Mouse (Mus musculus) kidney, postnatal 10 days (tissue): Measurements from ENCODE around the gene Myh10.
A peak's percentile ranks its signal among the peaks of the same experiment; 100 is the strongest.

Experiments used
- DNase-seq: peaks from one replicate; pipeline ENCODE4 v3.0.0; 2021; ENCODE audit warnings: mixed read lengths

Myh10 gene

DNA sequence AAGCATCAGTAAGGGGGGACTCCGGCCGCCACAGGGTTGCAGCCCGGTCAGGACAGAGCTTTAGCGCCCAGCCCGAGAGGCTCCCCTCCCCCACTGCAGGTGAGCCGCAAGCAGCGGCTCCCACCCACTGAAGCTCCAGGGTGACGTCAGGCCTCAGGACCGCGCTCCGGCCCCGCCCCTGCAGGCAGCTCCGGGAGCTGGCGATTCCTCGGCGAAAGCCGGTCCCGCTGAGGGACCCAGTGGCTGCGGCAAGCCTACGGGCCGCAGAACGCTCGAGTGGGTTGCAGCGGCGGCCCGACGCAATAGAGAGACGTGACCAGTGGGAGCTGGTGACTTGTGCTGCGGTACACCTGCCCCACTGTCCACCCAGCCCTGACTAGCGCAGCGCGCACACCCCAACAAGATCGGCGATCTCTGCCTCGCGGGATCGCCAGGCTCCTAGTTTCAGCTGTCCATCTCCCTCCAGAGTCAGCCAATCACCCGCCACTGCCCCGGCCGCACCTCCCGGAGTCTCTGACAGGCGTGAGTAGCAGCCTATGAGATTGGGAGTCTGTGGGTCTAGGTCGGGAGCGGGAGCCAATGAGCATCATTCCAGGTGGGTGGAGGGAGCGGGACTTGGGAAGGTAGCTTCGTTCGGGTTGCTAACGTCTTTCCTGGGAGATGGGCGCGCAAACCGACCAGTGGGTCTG lies at the start of gene Myh10:
TSS of gene Myh10 (plus strand) at position 239 of the 689 bp plus-strand sequence.
- DNase-seq, result peak; percentile 100

DNA sequence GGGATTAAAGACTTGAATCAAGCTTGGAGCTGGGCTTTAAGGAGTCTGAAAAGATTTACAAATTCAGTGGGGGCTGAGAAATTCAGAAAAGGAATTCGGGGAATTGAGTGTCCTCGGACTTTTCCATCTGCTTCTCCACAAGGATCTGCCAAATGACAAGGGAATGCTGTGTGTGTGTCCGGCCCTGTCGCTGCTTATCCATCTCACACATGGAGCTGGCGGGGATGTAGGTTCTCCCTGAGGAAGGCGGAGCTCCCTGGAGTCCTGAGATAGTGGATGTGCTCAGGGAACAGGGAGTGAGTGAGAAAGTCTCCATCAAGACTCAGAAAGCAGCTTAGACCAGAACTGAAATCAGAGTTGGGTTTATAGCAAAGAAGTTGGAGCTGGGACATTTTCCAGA lies 46.6 kb upstream of the Myh10 start:
- peak; percentile 52 for DNase-seq

DNA sequence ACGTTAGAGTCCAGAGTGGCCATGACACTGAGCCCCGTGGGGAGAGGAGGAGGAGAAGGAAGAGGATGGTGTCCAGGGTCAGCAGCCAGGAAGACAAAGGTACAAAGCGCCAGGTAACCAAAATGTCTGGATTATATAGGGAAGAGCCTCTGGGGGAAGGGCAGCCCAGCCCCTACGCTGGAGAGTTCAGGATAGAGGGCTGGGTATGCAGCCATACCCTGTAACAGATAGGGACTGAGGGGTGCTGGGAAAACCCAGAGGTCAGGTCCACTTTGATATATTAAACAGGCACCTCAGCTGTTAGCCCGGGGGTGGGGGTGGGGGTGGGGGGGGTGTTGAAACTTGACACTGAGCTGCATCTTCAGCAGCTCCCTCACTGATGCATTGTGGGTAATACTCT lies 43.6 kb upstream of the Myh10 start:
- no peak for DNase-seq

DNA sequence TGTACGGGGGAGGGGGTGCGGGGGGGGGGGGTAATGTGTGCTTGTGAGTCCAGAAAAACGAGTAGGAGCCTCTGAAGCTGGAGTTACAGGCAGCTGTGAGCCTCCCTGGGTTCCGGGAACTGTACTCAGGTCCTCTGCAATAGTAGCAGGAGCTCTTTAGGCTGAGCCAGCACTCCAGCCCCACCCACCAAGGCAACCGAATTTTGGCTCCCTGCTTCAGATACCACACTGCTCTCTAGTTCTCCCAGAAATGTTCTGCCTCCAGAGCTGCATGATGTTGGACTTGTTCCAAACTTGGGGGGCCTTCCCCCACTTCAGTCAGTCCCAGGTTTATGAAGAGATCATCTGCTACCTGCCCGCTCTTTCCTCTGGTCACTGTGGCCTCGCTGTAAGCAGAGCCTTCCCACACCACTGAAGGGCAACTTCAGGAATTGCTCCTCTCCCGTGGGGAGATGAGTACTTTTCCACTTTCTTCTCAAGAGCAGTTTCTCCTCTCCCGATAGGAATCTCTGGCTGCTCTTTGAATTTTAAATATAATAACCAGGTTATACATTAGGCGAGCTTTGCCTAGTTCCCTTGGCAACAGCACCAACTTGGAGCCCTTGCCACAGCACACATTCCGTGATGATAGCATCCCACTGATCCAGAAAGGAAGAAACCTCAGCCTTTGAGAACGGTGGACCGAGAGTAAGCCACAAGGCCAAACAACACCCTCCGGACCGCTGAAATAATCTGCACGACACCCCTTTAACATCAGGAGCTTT lies 42.8 kb upstream of the Myh10 start:
- no peak for DNase-seq

DNA sequence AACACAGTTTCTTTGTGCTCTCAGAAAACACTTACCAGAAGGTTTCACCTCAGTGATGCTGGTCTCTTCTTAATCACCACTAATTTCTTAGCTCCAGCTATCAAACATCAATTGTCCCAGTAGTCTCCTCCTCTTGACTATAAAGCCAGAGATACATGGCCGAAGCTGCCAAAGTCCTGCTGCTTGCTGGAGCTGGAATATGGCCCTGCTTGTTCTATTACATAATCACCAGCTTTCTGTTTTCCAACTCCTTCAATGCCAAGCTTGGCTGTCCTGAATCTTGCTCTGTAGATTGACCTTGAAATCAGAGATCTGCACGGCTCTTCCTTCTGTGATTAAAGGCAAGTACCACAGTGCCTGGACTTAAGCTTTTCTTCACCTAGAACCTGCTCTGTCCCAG lies 39.8 kb upstream of the Myh10 start:
- no peak for DNase-seq

DNA sequence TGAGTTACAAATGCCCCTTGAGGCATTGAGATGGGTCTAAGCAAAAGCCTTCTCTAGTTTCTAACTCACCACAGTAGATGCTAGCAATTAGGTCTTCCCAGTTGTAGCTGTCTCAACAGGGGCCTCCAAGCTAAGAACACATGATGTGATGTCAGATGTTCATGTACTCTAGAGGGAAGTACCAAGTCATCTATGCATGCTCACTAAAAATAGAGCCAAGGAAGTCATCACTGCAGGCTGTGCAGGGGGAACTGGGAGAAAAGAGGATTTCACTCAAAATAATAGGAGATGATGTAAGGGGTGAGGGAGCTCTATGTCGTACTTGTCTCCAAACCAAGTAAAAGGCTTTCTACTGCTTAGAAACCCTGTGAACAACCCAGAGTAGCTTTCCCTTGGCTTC lies 35.8 kb upstream of the Myh10 start:
- DNase-seq, result no peak

DNA sequence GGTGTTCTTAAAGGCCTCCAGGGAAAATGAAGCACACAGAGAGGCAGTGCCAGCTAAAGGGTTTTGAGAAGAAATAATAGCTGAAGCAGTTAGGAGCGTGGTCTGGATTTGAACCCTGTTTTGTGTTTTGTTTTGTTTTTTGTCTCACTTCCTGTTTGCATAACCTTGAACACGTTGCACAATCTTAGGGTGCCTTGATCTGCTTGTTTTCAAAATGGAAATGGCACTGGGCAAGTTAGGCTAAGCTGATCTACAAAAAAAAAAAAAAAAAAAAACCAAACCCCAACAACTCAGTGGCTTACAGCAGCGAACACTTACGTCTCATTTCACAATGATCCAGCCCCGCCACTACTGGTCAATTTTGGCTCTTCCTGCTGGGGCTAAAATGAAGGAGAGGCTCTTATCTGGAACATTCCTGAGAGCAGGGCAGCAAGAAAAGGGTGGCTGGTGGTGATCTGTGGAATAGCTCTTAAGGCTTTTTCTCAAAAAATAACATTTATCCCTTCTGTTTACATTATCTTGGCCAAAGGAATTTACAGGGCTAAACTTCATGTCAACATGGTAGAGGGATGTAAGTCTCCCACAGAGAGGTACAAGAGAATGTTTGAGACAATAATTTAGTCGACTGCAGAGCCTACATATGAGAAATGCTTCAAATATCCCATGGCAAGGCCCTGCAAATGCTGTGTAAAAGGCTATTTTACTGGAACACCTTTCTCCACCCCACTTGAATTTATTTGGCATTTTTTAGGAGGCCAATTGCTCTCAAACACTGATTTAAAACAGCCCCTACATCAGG lies 34.3 kb upstream of the Myh10 start:
- DNase-seq, result no peak

DNA sequence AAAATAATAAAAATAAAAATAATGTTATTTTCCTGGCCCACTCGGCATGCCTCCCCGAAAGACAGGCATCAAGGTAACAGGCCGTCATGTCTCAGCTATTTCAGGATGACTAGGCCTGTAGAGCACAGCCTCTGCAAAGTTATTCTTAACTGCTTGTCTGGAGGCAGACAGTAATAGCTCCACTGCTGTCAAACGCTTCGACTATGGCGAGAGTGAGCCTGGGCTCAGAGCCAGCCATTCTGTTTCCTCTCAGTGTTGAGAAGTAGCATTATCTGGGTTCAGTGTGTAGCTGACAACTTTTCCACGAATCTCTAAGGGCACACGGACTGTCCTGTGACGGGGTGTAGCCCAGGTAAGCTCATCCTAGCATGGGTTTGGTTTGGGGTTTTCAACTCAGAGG lies 33.5 kb upstream of the Myh10 start:
- DNase-seq, result peak; percentile 84

DNA sequence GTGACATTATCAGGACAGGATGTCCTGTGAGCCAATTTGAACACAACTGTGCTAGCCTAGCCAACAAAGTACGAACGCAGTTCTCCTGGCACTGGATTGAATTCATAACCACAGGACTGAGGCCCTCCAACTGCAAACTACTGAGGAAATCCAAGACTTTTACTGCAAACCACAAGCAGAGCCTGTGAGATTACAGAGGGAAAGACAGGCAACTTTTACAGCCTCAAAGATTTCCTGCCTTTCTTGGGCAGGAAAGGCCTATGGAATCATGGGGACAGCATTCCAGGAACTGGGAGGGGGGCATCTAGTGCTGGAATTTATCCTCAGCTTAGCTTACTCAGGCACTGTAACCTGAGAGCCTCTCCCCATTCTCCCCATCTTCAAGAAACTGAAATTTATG lies 26.0 kb upstream of the Myh10 start:
- DNase-seq, result no peak

DNA sequence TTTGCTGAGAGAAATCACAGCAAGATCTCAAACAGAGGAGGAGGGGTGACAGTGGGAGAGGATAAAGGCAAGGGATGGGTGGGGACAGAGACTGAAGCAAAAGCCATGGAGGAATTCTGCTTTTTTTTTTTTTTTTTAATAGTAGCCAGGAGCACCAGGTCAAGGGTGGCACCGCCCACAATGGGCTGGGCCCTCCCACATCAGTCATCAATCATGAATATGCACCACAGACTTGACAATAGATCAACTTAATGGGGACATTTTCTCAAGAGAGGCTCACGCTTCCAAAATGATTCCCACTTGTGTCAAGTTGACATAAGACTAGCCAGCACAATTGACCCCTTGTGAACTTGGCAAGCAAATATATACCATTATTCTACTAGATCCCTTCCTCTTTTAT lies 25.1 kb upstream of the Myh10 start:
- DNase-seq, result no peak

DNA sequence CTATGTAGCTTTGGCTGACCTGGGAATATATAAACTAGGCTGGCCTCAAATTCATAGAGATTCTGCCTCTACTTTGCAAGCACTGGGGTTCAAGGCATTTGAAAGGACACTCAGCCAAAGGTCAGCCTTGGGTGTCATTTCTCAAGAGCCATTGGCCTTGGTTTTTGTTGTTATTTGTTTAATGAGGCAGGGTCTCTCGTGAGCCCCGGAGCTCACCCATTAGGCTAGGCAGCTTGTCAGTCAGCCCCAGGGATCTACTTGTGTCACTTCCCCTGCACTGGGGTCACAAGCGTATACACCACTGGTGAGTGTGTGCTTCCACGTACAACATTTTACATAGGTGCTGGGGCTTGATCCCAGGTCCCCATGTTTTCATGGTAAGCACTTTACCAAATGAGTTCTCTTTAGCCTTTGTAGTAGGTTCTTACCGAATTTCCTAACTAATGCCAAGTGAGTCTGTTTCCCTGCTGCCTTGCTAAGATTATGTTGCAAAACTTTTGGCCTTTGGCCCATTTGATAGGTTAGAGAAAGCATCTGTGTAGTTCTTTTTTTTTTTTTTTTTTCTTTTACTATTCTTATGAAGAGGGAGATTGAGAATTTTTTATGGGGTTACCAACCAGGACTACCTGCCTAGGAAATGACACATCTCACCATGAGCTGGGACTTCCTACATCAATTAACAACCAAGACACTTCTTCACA lies 18.9 kb upstream of the Myh10 start:
- DNase-seq, result no peak

DNA sequence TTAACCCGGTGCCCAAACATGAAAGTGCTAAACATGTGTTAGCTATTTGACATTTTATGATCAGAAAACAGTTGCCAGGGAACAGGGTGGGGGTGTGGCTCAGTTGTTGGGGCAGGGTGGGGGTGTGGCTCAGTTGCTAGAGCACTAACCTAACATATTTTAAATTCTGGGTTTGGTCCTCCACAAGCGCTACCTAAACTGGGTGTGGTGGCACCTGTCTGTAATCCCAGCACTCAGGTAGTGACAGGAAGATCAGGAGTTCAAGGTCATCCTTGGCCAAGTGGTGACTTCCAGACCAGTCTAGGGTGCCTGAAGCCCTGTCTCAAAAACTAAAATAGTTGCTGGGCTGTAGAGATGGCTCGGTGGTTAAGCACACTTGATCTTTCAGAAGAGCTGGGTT lies 17.3 kb upstream of the Myh10 start:
- no peak for DNase-seq

DNA sequence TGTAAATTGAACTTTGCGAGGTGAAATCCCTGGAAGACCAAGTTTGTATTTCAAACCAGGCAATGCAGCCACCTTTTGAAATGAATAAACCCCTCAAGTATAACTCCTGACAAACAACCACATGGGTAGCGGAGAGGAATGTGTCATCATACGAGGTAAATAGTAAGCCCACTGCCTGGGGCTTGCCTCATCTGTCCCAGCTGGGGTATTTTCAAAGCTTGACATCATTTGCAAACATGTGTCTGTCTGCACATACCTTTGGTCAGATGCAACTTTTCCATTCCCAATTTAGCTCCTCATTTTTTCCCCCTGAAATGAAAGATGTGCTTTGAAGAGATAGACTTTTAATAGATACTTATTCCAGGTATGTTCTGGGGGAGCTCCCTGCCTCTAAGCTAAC lies 16.7 kb upstream of the Myh10 start:
- no peak for DNase-seq

DNA sequence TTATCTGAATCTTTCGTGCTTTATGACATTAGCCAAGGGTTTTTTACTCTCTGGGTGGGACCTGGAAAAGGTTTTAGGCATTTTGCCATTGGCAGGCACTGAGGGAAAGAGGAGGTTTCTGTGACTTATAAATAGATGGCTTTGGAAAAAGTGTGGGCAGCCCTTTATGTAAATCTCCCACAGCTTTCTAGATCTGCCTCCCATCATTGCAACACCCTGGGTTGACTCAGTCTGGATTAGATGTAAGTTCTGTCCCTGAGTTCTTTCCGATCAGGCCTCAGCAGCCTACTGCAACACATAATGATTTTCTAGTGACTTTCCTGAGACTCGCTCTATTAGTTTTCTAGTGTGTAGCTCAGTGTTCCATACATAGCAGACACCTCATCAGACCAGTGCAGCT lies 16.1 kb upstream of the Myh10 start:
- no peak for DNase-seq

DNA sequence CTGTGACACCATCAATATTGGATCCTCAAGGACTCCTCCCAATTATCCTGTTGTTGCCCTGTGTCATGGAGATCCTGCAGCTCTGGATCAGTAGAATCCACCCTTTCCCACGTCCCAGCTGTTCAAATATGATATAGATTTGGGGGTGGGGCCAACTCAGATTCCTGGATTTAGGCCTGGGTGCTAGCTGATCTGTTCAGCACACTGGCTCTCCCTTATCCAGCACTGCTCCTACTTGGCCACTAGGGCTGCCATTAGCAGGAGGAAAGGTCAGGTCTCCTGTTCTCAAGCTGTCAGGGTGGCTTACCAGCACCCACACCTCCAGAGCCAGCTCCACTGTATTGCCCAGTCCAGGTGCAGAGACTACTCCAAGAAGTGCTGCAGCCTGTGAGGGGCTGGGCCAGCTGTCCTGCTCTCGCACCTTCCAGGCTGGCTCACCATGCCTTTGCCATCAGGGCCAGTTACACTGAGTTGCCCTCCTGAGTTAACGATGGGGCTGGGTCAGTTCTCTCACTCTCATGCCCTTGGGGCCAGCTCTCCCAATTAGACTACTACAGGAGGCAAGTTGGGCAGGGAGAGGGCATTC lies 10.0 kb upstream of the Myh10 start:
- no peak for DNase-seq

DNA sequence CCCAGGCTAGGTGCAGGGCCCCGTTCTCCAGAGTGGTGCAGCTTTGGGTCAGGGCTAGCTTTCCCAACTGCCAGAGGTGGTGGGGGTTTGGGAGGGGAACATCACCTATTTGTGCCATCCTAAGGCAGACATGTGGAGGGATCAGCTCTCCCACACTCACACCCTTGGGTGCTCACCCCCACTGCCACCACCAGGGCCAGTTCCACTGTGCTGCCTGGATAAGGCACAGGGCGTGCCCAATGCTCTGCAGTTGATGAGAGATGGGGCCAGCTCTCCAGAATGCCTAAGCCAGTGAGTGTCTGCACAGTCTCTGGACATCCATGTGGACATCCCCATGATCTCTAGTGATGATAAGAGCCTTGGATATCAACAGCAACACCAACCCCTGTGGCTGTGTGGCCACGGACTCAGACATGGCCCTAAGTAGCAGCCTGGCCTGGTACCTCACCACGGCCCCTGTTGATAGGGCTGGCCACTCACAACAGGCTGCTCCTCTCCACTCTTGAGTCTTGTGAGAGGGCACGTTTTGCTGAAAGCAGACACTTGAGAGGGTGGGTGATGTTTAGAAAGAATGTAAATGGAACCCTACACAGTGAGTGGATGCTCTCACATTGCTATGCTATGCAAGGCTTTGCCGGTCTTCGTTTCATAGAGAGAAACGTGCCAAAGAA lies 9.1 kb upstream of the Myh10 start:
- DNase-seq, result no peak

DNA sequence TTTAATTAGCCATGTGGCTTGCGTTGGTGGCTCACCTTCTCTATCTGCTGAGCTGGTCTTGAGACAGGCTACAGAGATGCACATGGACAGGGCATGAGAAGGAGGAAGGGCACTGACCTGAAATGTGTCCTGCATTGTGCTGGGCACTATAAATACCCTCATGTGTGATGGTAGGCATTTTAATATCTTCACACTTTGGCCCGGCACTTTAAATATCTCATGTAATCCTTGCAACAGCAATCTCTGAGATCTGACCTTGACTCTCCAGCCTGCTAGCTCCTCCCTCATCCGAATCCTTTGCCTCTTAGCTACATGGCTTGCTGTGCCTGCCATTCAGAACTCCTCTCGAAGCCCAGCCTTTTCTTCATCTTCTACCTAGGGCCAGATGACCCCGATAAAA lies 5.4 kb upstream of the Myh10 start:
- DNase-seq, result no peak

DNA sequence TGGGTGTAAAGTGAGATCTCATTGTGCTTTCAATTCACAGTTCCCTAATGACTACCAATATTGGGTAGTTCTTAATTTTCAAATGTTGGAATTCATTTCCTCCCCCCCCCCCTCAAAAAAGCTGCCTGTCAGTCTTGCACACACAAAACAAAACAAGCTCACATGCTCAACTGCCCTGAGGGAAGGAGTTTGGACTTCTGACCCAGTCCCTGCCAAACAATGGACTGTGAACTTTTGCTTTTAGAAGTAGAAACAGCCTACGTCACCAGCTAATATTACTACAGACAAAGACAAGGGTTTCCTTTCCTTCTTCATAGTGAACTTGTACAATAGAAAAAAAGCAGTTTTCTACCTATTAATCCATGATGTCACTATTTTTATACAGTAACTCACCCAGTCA lies 2.1 kb upstream of the Myh10 start:
- peak; percentile 30 for DNase-seq

DNA sequence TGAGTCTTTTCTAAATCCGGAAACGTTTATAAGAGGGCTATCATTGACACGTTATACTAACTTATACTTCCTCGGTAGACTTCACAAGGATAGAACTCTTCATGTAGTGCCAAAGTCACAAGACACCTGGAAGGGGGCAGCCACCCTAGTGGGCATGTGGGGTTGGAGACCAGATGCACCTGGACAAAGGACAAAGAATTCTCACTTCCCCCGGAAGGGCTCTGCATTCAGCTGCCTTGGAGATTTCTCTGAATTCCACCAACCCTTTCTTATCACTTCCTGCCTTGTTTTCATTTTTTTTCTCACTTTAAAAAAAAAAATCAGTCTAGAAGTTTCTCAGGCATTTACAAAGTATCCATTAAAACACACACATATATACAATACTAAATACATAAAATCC lies 894 bp upstream of the Myh10 start:
- DNase-seq, result peak; percentile 43

DNA sequence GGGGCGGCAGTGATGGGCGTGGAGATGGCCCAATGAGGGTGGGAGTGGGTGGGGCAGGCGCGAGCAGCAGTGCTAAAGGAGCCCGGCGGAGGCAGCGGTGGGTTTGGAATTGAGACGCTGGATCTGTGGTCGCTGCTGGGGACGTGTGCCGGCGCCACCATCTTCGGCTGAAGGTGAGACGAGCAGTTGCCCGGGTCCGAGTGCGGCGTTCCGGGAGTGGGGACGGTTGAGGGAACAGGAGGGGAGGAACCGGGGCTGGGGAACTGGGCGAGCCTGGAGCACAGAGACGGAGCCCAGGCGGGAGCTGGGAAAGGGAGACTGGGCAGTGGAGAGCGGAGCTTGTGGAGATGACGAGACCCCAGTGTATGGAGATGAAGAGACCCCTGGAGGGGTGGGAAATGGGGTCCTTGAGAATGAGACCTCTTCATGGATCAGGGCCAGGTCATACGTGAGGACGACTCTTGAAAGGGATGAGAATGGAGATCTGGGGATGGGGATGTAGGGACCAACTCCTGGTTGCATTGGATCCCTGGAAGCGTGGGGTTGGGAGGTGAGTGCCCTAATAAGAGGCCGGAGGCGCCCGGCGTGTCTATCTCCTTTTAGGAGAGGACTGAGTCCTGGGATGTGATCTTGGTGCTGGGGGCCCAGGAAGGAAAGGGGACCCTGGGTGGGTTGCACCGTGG lies 792 bp downstream of the Myh10 start:
- peak; percentile 50 for DNase-seq

DNA sequence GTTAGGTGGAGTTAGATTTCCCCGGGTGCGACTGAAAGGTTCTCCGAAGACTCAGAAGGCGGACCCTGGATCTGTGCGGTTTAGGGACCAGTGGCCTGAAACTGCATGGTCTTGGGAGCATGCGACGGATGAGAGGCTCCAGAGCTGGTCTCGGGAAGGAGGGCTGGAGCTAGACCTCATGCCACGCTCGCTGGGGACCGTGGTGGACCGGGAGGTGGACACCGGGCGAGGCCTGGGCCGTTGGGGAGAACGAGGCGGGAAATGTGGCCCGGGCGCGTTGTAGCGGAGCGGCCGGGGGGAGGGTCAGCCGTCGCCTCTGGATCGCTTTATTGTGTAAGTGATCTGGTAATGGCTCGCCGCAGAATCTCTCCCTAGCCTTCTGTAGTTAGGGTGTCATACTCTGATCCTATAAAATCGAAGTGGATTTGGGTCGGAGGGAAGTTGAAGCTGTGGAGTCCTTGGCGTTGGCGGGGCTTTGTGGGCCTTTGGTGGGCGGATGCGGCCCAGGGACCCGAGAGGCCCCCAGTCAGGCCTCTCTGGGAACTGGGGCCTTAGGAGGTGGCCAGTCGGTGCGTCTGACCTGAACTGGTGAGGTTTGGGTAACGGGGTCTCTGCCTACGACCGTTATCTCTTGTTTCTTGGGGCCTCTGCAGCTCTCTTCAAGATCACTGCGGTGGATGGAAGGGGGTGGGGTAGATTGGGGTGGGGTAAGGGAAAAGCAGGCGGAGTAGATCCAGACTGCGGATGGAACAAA lies 1.5 kb downstream of the Myh10 start:
- DNase-seq, result peak; percentile 67
